Mouse (Mus musculus) layer of hippocampus, adult 11-12 months (tissue): ENCODE data around the gene Gpr146.

Source experiments
- DNase-seq: peaks from one replicate; pipeline ENCODE4 v3.0.0; 2022; ENCODE audit warnings: low spot score

Gene Gpr146

DNA sequence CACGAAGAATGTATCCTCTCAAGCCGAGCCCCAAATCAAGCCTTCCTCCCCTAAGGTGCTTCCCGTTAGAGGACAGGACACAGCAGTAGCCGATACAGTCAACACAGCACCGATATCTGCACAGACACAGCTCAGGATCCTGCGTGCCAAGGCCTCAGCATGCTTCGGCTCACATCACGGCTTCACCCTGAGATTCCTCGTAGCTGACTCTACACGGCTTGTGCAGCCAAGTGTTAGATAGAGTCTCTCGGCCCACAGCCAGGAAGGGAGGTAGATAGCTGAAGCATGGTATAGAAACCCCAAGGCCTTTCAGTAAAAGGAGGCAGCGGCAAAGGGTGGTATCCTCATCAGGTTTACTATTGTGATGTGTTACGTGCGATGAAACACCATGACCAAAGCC, 22.5 kb downstream of the Gpr146 start:
- DNase-seq: no peak

DNA sequence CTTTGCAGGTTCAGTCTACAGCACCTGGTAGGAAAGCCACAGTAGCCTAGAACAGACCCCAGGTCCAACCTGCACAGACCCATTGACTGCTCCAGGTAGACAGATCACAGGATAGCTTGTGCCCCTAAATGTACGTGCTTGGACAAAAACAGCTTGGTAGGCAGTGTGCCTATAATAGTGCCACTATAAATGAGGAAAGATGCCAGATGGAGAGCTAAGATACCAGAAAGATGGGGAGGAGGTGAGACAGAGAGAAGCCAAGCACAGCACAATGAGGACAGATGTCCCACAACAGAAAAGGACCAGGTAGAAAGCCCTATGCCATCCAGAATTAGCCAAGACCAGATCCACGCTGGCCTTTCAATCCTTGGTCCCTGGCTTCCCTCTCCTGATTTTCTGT, 24.6 kb downstream of the Gpr146 start:
- DNase-seq: no peak

GRCm38 (mm10) chr5:139403692-139404260, 26.3 kb downstream of the Gpr146 start:
- no peak for DNase-seq

GRCm38 (mm10) chr5:139404801-139405401, 27.4 kb downstream of the Gpr146 start, which contains the start of gene C130050O18Rik:
Gene C130050O18Rik, plus strand, starts transcription at chr5:139405280.
- no peak for DNase-seq

DNA sequence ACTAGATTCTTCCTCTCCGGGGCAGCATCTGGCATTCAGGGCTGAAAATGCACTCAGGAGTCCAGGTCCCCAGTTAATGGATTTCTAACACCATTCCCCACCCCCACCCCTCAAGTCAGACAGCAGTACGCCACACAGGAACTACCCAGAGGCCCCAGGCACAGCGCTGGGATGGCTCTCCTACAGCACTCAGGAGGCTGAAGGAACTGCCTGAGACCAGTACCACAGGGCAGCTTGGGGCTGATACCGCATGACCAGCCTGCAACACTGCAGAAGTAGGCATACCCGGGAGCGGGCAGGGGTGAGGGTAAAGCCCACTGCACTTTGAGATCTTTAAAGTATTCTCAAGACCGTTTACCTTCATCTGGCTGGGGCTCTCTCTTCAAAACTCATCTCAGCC, 28.0 kb downstream of the Gpr146 start:
- no peak for DNase-seq

GRCm38 (mm10) chr5:139405953-139406352, 28.5 kb downstream of the Gpr146 start:
- DNase-seq: no peak

GRCm38 (mm10) chr5:139407121-139407885, 29.8 kb downstream of the Gpr146 start:
- no peak for DNase-seq

DNA sequence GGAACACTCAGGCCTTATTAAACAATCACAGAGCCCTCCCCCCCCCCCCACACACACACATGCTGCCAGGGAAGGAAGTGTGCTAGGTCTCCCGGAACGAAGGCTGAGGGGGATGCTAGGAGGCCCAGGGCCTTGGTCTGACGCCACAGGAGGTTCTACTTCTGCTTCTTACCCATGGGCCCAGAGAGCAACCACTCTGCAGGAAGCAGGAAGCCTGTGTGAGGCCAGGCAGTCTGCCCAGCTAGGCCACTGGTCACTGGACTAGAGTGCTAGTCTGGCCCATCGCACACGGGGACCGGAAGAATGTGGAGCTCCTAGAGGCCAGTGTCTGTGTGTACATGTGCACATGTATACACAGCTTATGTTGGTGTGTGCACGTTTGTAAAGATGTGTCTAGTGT, 31.0 kb downstream of the Gpr146 start:
- DNase-seq: no peak

DNA sequence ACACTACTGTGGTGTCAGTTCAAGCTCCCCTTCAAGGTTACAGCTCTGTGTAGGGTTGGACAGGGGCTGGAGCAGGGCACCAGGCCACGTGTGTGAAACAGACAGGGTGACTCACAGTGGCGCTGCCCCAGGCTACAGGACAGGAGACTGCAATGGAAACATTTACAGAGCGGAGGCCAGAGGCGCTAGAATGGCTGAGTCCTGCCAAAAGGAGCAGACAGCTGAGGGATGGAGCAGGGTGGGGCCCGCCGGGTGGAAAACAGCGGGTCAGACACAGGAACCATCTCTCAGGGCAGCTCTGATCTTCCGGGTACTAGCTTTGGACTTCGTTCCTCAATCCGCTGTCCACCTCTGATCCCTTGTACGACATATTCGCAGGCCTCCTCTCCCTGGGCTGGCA, 31.9 kb downstream of the Gpr146 start:
- DNase-seq: no peak

- DNase-seq: no peak
Measured at GRCm38 (mm10) chr5:139410056-139410455, 32.6 kb downstream of the Gpr146 start.

DNA sequence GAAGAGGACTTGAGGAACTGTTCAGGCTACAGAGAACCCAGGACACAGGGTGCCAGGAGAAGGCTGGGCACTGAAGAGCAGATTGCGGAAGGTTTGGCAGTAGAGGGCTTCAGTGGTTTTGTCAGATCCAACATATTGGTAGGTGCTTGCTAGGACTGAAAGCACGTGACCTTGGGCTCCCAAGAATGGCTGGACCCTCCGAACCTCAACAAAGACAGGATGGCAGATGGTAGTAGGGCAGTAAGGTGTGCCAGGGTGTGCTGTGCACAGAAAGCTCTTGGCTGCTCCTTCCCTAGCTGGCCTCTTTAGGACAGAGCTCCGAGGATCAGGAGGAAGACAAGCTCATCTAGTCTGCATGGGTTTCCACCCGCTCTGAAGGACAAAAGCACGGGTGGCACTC, 33.6 kb downstream of the Gpr146 start:
- DNase-seq: no peak

GRCm38 (mm10) chr5:139411665-139412314, 34.3 kb downstream of the Gpr146 start:
- DNase-seq: no peak

DNA sequence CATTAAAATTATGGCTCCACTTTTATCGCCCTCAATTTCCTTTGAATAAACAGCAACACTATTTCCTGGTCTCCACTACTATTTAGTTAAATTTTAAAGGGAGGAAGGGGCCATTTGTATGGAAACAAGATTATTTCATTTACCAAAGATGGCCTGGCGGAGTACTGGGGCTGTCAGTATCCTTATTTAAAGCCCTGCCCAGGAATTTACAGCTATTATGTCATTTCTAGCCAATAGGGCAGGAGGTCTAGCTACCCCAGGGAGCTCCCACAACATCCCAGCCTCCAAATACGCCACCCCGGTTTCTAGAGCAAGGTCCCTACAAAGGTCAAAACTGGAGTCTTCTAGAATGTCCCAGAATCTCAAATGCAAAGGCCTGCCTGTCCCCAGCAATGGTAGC, 36.0 kb downstream of the Gpr146 start:
- no peak for DNase-seq

GRCm38 (mm10) chr5:139415001-139415400, 37.5 kb downstream of the Gpr146 start:
- no peak for DNase-seq

GRCm38 (mm10) chr5:139416942-139417341, 39.4 kb downstream of the Gpr146 start:
- no peak for DNase-seq

- DNase-seq: no peak
Measured at GRCm38 (mm10) chr5:139417480-139417879, 40.0 kb downstream of the Gpr146 start.

- no peak for DNase-seq
Measured at GRCm38 (mm10) chr5:139418110-139418509, 40.6 kb downstream of the Gpr146 start.

DNA sequence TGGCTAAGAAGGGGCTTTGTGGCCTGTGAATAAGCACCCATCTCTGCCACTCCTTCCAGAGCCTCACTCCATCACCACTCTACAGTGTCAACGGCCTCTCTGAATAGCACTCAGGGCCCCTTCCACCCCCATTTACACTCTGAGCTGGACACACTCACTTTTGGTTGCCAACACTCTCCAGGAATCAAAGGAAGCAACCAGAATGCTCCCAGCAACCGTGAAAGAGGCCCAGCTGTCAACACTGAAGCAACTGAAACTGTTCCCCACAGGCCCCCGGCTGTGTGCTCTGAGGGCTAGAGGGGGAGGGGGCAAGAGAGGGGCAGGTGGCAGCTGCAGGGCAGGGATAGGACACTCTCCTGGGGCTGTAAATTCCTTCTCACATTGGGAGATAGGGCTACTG, 41.1 kb downstream of the Gpr146 start:
- no peak for DNase-seq

DNA sequence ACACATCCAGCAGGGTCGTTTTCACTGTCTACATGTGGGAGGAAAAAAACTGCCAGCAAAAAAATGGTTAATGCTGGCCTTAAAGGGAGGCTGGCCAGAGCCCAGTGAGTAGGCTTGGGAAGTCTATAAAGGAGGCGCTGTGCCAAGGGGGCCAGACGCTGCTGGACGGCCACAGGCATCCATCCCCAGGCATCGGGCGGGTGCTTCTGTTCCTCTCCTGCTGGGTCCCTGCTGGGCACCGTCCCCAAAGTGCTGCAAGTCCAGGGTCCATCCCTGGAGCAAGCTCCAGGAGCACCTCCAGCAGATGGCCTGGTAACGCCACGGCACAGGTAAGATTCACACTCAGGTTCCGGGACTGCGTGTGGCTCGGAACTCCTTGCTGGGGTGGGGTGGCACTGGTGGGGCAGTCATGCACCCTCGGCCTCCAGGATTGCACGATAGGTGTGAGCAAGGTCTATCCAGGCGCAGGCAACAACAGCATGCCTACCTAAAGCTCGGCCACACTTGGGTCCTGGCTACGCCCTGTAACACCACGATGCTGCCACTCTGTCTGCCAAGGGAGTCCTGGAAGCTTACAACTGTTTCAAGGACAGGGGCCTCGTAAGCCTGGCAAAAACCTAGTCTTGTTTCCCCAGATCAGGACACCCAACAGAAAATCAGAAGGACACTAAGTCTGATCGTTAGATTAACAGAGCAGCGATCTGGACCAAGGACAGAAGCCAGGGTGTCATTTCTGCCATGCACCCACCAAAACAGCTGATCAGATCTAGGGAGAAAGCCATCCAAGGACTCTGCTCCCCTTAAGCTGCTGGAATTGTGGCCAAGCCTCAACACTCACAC, 45.7 kb downstream of the Gpr146 start, which contains the start of gene Gper1:
Gene Gper1, plus strand, starts transcription at position 126 of the 840 bp plus-strand sequence.
- DNase-seq: no peak

DNA sequence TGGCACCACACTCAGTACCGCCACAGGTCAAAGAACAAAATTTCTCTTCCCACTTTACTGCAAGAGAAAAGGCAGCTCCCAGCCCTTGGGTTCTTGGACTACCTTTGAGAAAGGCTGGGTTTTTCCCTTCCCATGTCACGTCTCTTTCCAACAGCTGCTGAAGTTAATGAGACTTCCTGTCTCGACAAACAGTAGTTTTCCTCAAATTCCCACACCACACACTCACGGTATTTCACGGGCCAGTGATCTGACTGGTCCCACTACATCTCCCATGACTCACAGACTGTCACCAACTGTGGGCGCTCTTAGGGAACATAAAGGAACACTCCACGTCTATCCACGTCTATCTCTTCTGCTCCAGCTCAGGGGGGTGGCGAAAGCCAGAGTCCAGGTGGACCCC, 47.7 kb downstream of the Gpr146 start:
- no peak for DNase-seq

DNA sequence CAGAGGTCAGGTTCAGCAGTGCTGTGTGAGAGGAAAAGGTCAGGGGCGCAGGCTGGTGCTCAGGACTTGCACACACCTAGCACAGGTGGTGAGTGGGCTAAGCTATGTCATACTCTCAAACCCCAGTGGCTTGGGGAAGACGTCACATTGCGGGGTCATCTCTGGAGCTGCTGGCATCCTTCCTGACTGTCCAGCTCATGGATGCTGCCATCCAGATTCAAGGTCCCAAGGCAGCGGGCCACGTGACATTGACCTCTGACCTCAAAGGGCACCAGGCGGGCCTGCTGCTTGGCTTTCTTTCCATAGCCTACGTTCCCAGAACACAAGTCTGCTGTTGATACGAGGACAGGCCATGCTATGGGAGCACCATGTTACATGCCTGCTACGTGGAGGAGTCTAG, 49.5 kb downstream of the Gpr146 start:
- no peak for DNase-seq

DNA sequence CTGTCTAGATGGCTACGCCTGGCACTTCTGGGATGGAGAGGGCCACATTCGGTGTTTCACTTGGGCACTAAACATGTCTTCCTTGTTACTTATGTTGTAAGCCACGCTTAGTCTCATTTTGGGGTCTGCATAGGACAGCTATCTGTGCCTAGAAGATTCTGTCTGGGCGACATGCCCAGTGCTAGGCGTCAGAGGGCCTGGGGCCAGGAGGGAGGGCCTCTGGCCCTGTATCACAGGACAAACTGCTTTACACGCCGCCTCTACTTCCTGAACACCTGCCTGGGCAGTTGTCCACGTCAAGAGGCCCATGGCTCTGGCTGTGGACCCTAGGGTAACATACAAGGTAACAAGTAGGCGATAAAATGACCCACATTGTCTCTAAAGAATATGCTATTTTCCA, 50.5 kb downstream of the Gpr146 start:
- no peak for DNase-seq
